Mouse (Mus musculus): Measurements from ENCODE around the gene Il12b.

The Il12b gene

DNA sequence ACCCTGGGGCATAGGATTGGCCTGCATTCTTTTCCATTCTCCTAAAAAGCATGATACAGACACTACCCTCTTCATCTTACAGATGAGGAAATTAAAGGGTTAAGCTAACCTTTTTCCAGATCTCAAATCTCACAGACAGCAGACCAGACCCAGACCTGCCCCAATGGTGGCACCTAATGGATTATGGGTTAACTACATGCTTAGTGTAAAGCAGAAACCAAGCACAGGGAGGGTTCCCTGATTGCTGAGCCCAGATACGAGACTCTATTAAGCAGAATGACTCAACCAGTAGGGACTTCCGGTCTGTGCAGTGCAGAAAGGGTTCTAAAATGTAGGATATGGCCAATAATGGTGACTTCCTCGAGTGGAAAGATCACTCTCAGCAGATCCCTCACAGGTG lies 10.6 kb downstream of the Il12b start:
- in situ Hi-C loops (cut with MboI, MseI): loop anchor here in 1 of 2 experiments (25.0 kb wide), 1 partner anchor 602 kb away; no protein-coding TSS in a partner anchor

DNA sequence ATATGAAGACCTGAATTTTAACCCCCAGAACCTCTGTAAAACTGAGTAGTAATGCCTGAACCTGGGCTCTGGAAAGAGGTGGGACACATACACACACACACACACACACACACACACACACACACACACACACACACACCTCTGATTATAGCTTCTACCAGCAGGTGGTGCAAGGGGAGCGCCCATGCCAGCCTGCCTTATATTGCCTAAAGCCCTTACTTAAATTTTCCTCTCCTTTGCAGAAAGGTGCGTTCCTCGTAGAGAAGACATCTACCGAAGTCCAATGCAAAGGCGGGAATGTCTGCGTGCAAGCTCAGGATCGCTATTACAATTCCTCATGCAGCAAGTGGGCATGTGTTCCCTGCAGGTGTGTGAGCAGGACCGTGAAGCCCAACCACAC lies 12.4 kb downstream of the Il12b start:
- in situ Hi-C loops (cut with MboI, MseI): loop anchor here in 1 of 2 experiments (25.0 kb wide), 1 partner anchor 600 kb away; no protein-coding TSS in a partner anchor

DNA sequence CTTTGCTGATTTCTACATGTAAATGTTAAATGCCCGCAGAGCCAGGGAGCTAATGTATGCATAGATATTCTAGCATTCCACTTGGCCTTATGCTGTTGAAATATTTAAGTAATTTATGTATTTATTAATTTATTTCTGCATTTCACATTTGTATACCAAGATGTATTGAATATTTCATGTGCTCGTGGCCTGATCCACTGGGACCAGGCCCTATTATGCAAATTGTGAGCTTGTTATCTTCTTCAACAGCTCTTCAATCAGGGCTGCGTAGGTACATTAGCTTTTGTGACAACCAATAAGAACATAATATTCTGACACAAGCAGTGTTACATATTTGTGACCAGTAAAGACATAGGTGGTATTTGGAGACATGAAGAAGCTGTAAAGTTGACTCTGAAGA lies 13.5 kb downstream of the Il12b start:
- in situ Hi-C loops (cut with MboI, MseI): loop anchor here in 1 of 2 experiments (25.0 kb wide), 1 partner anchor 599 kb away; no protein-coding TSS in a partner anchor

DNA sequence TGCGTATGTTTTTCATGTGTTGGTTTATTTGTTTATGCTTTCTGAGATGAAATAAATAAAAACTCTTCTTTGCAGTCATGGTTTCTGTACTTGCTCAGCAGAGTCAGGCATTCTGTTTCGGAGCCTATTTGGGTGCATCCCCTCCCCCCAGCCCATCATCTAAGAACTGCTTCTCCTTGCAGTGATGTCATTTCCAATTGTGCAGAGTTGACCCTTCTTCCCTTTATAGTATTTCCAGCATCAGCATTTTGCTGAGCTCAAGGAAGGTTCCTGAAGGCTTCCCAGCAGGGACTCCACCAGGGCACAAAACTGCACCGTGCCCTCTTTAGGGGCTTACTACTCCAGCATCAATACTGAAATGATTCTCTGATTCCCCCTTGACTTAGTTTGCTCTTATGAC lies 14.7 kb downstream of the Il12b start:
- in situ Hi-C loops (cut with MboI, MseI): loop anchor here in 1 of 2 experiments (25.0 kb wide), 1 partner anchor 598 kb away; no protein-coding TSS in a partner anchor

DNA sequence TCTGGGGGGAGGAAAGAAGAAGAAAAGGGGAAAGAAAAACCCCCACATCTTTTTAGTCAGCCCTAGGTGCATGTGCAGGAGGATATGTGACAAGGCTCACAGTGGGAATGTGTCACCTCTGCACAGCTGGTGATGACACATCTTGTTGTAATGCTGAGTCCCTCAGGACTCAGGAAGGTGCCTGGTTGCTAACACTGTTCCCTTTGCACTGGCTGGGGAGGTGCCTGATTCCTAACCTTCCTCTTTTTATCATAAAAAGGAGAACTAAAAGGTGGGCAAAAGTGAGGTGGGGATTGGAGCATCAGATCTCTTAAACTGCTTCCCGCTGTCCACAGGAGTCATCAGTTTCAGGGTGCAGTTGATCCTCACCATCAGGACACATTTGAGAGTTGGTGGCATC lies 17.5 kb downstream of the Il12b start:
- in situ Hi-C loops (cut with MboI, MseI): loop anchor here in 1 of 2 experiments (25.0 kb wide), 1 partner anchor 595 kb away; no protein-coding TSS in a partner anchor

DNA sequence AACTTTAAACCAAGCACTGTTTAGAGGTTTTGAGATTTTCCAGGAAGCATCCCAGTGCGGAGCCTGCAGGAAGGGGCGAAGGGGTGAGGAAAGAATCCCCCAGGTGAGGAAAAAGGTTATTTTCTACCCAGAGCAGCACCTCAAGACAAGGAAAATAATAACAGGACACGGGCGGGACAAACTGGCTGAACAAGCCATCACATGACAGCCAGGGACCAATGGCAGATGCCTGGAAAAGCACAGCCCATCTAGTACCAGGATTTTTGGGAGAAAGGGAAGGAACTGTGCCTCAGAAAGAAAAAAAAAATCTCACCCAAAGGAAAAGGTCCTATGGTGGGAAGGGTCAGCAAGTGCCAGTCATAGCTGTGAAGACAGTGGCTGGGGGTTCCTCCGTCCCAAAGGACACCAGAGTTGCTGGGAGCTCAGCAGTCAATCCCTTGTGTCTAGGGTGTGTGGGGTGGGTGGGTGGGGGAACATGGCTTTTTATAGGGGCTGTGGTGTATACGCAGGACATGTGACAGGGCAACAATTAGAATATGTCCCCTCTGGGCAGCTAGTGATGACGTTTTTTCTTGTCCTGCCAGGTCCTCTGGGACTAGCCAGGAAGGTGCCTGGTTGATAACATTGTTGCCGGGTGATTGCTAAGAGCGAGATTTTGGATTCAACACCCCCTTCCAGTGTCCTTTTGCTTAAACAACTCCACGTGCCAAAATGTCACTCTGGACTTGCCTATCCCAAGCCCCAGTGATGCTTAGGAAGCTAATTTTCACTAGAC lies 22.7 kb downstream of the Il12b start:
- in situ Hi-C loops (cut with MboI, MseI): loop anchor here in 1 of 2 experiments (25.0 kb wide), 1 partner anchor 590 kb away; no protein-coding TSS in a partner anchor

DNA sequence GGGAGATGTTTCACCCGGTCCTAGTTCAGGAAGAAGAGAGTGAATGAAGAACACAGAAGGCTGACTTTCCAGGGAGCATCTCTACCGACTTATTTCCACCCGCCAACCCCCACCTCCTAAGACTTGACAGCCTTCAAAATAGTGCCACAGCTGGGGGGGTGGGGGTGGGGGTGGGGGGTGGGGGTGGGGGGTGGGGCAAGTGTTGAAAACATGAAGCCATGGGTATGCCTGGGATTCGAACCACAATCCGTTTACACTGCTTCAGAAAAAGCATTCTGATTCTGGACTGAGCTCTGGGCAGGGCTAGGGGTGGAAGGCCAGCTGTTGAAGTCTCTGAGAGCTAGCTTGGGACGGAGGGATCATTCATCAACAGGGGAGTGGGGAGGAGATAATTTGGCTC lies 23.4 kb downstream of the Il12b start:
- in situ Hi-C loops (cut with MboI, MseI): loop anchor here in 1 of 2 experiments (25.0 kb wide), 1 partner anchor 589 kb away; no protein-coding TSS in a partner anchor

DNA sequence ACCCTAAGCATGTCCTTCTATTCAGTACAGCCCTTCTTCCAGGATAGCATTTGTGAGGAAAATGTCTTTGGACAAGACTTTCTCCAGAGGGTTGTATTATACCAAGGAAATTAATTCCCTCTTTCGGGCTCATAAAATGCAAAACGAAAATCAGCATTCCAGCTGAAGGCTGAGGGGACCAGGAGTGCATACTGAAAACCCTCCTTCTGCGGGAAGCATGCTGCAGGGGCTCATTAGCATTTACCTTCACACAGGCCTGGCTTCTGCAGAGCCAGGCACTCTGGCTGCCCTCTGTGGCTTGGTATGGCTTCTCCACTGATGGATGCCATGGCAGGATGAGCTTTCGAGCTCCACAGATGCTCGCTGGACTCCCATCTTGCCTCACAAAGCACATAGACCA lies 24.1 kb downstream of the Il12b start:
- in situ Hi-C loops (cut with MboI, MseI): loop anchor here in 1 of 2 experiments (25.0 kb wide), 1 partner anchor 588 kb away; no protein-coding TSS in a partner anchor

DNA sequence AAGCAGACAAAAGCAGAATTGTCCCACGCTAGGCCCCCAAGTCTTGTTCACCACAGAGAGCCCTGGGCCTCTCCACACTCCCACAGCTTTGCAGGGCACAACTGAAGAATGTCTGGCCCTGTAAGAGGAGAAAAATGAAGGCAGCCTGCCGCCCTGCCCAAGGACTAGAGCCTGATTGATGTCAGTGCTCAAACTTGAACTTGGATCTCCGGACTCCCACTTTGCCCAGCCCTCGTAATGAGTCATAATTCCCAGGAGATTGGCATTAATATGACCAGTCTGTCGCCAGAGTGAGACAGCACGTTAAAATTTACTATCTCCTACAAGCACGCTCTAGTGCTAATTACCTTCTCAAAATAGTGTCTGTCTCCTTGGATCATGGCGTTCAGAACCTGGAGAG lies 25.1 kb downstream of the Il12b start:
- in situ Hi-C loops (cut with MboI, MseI): no loop called here

DNA sequence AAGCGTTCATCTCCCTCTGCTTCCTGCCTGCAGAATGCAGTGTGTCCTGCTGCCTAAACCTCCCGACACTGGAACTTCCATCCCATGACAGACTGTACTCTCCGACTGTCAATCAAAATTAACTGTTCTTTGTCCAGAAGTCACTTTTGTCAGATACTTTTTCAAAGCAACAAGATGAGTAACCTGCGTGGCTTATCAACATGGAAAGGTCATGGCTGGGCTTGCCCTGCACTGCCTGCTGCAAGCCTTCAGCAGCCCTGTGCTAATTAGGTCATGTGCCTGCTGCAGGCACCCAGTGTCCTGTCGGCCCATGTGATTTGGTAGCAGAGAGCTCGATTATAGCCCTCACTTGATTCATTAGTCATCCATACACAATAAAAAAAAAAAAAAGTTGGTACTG lies 25.8 kb downstream of the Il12b start:
- in situ Hi-C loops (cut with MboI, MseI): no loop called here

DNA sequence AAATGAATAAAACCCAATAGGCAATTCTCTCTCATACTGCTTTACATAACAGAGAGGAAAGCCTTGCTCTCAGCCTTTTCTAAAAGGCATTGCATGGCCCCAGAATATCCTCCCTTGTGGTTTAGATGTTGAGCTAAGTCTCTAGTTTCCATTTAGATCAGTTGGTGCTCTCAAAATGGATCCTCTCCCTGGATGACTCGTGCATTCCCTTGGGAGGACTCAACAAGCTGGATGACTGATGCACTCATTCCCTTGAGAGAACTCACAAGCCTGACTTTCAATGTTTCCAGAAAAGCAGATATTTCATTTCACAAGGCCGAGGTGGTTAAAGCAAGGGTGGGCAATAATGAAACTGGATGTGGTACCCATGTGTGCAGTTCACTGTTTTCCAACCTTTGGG lies 28.1 kb downstream of the Il12b start:
- in situ Hi-C loops (cut with MboI, MseI): no loop called here

DNA sequence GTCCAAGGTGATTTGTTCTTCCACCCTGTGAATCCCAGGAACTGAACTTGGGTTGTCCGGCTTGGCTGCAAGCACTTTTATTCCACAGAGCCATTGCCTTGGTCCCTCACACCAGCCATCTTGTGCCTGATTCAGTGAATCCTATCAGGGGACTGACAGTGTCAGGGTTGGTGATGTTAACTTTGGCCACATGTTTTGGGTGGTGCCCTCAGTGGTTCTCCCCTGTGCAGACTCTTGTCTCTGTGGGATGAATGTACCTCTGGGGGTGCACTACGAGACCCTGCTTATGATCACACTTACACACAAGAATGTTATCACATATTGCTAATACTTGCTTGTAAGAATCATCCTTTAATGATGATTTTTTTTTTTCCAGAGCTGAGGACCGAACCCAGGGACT lies 30.2 kb downstream of the Il12b start:
- in situ Hi-C loops (cut with MboI, MseI): no loop called here

DNA sequence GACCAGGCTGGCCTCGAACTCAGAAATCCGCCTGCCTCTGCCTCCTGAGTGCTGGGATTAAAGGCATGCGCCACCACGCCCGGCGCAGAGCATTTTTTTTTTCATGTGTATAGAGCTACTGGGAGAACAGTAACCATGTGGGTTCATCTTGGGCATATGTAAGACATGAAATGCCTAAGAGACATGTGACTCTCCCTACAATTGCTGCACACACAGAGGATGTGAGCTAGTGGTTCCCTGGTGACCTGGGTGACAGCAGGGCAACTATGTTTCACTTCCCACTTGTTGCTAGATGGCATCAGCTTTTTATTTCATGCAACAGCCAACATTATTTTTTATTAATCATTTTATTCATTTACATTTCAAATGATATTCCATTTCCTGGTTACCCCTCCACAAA lies 37.9 kb downstream of the Il12b start:
- in situ Hi-C loops (cut with MboI, MseI): no loop called here

DNA sequence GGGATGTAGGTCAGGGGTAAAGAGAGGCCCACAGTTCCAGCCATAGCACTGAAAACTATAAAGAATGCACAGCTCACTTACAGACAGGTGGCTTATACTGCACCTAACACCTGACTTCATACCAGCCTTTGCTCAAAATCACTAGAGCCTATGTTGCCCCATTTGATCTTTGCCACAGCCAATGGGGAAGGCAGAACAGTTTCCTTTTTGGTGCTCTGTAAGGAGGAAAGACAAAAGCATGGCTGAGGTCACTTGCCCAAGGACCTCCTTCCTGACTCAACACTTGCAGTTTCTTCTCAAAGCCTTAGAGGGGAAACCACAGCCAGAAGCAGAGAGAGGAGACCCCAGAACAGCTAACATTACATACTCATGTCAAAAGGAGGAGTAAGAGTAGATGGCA lies 51.2 kb downstream of the Il12b start:
- in situ Hi-C loops (cut with MboI, MseI): loop anchor here in 1 of 2 experiments (5.0 kb wide), 1 partner anchor 74 kb away; no protein-coding TSS in a partner anchor

DNA sequence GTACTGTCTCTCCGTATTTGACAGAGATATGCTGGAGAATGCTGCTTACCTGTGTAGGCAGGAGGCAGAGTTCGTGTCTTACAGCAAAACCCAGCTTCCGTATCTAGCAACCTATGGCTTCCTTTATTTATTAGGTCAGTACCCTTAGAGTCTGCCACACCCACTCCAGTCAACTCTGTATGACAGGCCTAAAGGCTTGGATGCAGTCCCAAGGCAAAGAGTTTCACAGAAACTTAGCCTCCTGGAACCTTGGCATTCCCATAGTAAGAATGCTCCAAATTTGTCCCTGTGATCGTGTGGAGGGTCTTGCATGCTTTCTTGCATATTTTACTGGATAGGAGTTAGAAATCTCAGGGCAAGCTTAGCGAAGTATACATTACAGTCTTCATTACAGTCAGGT lies 52.2 kb downstream of the Il12b start:
- in situ Hi-C loops (cut with MboI, MseI): loop anchor here in 1 of 2 experiments (5.0 kb wide), 1 partner anchor 75 kb away; no protein-coding TSS in a partner anchor

DNA sequence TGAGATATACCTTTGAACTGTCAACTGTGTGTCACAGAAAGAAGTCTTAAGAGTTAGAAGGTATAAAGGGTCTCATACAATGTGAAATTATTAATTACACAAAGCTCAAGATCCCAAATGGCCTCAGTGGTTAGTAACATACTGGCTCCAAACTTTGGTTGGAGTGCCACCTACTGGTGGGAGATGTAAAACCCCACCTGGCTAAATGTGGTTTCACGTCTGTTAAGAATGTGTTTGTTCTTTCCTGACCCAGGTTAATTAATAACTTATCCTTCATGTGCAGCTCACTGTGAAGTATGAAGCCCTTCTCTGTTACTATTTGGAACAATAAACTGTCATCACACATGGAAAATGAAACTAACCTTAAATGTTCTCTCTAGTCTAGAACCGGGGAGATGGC lies 53.6 kb downstream of the Il12b start:
- in situ Hi-C loops (cut with MboI, MseI): loop anchor here in 1 of 2 experiments (5.0 kb wide), 1 partner anchor 76 kb away; no protein-coding TSS in a partner anchor

DNA sequence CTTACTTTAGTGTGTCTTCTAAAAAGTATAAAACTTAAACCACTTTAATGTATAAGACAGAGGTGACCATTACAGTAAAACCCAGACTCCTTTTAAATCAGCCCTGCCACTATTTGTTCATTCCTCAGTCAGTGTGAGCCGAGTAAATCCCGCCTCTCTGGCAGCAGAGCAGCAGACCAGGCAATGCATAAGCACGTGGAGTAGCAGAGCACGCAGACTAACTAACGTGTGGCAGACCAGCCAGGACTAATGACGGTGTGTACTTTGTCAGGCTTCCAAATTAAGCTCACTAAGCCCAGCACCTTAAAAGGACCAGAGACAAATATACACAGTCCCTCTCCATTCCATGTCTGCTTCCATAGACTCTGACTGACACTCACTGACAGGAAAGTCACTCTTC lies 61.6 kb downstream of the Il12b start:
- in situ Hi-C loops (cut with MboI, MseI): no loop called here

Data from T-helper 17 cell (primary cell).